Mouse (Mus musculus) cerebellum, postnatal 25 days (tissue): ENCODE measurements at regions not wholly inside any gene's neighbourhood (a gene's known extent, or its start where the extent isn't known, plus 50 kb on each side); places are given as distances from the start of the nearest gene placed in this dataset.

Source experiments
- DNase-seq, 2 experiments: peaks; one replicate each; pipeline ENCODE4 v3.0.0; 2021; ENCODE audit warnings: mixed read lengths in 2 of 2

DNA sequence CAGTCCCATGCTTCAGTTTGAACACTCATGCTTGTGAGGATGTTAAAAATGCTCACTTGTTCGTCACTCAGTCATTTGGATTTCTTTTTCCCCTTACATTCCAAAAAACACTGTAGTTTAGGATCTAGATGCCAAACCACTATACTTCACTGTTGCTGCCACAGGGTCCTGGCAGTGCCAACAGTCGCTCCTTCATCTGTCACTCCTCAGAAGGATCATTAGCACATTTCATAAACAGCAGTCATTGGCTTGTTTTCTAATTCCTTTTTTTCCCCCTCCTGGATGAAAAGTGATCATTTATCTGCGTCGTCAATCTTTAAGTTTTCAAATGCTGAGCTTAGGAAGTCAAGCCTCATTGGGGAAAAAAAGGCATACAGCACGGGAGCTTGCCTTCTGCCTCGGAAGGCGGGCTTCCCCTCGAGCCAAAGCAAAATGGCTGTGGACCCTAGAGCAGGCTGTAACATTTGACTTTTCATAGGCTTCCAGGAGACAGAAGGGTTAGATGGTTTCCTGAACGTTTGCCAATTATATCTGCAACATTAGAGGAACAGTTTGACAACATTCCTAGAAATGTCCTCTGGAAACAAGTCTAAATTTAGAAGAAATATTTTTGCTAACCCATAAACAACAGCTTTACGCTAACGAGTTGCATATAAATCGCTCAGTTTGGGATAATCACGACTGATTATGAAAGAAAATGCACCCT, 95.6 kb upstream of the Fat1 start:
- peak in 1 of 2 experiments; percentile 15 for DNase-seq

- no peak for DNase-seq
Observed at GRCm38 (mm10) chr8:44840646-44841045, 94.6 kb upstream of the Fat1 start.

GRCm38 (mm10) chr8:44844362-44844761, 90.9 kb upstream of the Fat1 start:
- no peak for DNase-seq

GRCm38 (mm10) chr8:44852223-44852622, 83.0 kb upstream of the Fat1 start:
- DNase-seq, result no peak

- DNase-seq, result no peak
Observed at GRCm38 (mm10) chr8:44855115-44855514, 80.1 kb upstream of the Fat1 start.

- no peak for DNase-seq
Observed at GRCm38 (mm10) chr8:44867202-44867601, 68.0 kb upstream of the Fat1 start.

- DNase-seq, result no peak
Observed at GRCm38 (mm10) chr8:44867666-44868065, 67.6 kb upstream of the Fat1 start.

DNA sequence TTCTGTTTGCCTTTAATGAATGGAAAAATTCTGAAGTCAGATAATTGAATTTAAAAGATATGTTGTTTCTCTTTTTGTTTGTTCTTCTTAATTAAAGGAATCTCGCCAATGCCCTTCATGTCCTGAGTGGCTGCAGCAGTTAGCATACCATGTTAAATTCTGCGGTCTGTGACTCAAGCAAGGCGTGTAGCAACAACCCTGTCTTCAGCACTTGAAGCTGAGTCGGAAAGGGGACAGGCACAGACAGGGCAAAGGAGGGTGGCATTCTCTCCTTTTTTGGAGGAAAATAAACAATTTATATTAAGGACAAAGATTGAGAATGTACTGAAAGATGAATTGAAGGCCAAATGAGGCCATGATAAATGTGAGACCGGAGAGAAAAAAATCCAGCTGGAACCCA, 58.2 kb upstream of the Fat1 start:
- DNase-seq, result no peak

DNA sequence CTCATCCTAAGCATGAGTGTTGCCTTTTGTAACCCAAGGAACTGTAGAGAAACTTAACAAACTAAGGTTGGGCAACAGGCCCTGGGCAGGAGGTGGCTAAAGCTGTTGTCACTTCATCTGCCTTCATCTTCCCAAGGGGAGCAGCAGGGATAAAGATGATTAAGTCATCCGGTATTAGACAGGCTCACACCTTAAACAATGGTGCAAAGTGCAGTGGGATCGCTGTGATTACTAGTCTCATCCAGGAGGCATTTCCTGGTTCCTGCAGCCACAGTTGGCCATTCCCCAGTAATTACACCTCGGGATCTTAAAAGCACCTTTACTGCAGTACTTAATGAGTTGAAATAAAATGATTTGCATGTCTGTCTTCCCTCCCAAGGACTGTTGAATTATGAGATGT, 57.0 kb upstream of the Fat1 start:
- DNase-seq, result no peak

- DNase-seq, result no peak
Observed at GRCm38 (mm10) chr8:44879186-44879585, 56.1 kb upstream of the Fat1 start.

DNA sequence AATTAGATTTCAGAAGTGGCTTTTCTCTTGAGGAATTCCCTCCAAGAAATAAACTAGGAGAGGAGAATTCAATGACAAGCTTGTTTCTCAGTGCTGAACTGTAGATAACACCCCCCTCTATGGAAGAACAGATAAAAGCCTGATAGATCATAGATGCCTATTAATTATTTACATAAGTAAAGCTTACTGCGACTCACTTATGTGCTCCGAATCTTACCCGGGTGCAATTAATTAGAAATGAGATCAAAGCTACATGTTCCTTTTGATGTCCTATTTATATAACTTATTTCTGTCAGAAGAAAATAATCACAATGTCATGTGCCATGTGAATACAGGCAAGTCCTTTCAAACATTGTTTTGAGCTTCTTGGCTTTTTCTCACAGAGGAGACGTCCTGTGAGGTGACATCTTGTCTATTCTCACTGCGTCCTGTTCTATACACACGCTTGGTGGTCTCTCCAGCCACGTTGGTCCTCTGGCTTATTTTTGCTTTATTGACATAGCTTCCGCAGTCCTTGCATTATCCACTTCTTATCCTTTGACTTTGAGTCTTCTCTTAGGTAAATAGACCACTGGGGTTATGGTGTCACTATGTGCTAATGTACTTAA, 50.7 kb upstream of the Fat1 start:
- DNase-seq, result no peak
